Mouse (Mus musculus) kidney, postnatal 25 days (tissue): ENCODE data around the gene Atp6v1c2.

Experiments
- DNase-seq, 2 experiments: peaks; one replicate each; pipeline ENCODE4 v3.0.0; 2021; ENCODE audit warnings: mixed read lengths in 2 of 2

The Atp6v1c2 gene

GRCm38 (mm10) chr12:17329259-17329658 is at the start of gene Atp6v1c2:
Gene Atp6v1c2, minus strand, starts transcription at chr12:17329359.
- DNase-seq = no peak

- DNase-seq = peak; percentile 52 to 65
These were observed 47.4 kb upstream of the Atp6v1c2 start for GRCm38 (mm10) chr12:17376521-17376920.

- no peak for DNase-seq
These were observed 46.1 kb upstream of the Atp6v1c2 start for GRCm38 (mm10) chr12:17375243-17375642.

- no peak for DNase-seq
These were observed 44.4 kb upstream of the Atp6v1c2 start for GRCm38 (mm10) chr12:17373470-17373975.

GRCm38 (mm10) chr12:17372696-17373095 is 43.5 kb upstream of the Atp6v1c2 start:
- no peak for DNase-seq

GRCm38 (mm10) chr12:17371589-17372235 is 42.6 kb upstream of the Atp6v1c2 start:
- peak in 1 of 2 experiments; percentile 28 for DNase-seq

GRCm38 (mm10) chr12:17369551-17370325 is 40.6 kb upstream of the Atp6v1c2 start:
- DNase-seq = peak; percentile 31 to 65

GRCm38 (mm10) chr12:17369111-17369510 is 40.0 kb upstream of the Atp6v1c2 start:
- DNase-seq = no peak

- DNase-seq = peak; percentile 82 to 84
These were observed 37.8 kb upstream of the Atp6v1c2 start for GRCm38 (mm10) chr12:17366981-17367380.

GRCm38 (mm10) chr12:17362316-17362715 is 33.2 kb upstream of the Atp6v1c2 start:
- peak; percentile 54 to 74 for DNase-seq

- peak in 1 of 2 experiments; percentile 50 for DNase-seq
These were observed 31.5 kb upstream of the Atp6v1c2 start for GRCm38 (mm10) chr12:17360650-17361049.

- peak in 1 of 2 experiments; percentile 40 for DNase-seq
These were observed 30.9 kb upstream of the Atp6v1c2 start for GRCm38 (mm10) chr12:17360104-17360503.

GRCm38 (mm10) chr12:17358981-17359380 is 29.8 kb upstream of the Atp6v1c2 start:
- DNase-seq = peak; percentile 75 to 80

GRCm38 (mm10) chr12:17357795-17358194 is 28.6 kb upstream of the Atp6v1c2 start:
- DNase-seq = no peak

- DNase-seq = no peak
These were observed 27.7 kb upstream of the Atp6v1c2 start for GRCm38 (mm10) chr12:17356853-17357252.

GRCm38 (mm10) chr12:17350106-17350505 is 20.9 kb upstream of the Atp6v1c2 start:
- no peak for DNase-seq

- peak; percentile 90 to 95 for DNase-seq
These were observed 19.2 kb upstream of the Atp6v1c2 start, which contains the start of gene Nol10 for GRCm38 (mm10) chr12:17348048-17349036. Gene Nol10, plus strand, starts transcription at chr12:17348458.

- peak; percentile 16 to 36 for DNase-seq
These were observed 18.3 kb upstream of the Atp6v1c2 start for GRCm38 (mm10) chr12:17347327-17348047.

GRCm38 (mm10) chr12:17339114-17339905 is 10.2 kb upstream of the Atp6v1c2 start:
- DNase-seq = no peak

GRCm38 (mm10) chr12:17338338-17338737 is 9.2 kb upstream of the Atp6v1c2 start:
- no peak for DNase-seq

GRCm38 (mm10) chr12:17333459-17333858 is 4.3 kb upstream of the Atp6v1c2 start:
- DNase-seq = peak in 1 of 2 experiments; percentile 18
